Mouse (Mus musculus): ENCODE data around the gene Borcs6. TPM values are rescaled to one million over a fixed set of nuclear protein-coding genes. Genes with fewer than 3 reads are reported as not detected.

Borcs6 gene
- polyA plus RNA-seq, 1 experiment from 2014 or later, result 8.0 TPM

DNA sequence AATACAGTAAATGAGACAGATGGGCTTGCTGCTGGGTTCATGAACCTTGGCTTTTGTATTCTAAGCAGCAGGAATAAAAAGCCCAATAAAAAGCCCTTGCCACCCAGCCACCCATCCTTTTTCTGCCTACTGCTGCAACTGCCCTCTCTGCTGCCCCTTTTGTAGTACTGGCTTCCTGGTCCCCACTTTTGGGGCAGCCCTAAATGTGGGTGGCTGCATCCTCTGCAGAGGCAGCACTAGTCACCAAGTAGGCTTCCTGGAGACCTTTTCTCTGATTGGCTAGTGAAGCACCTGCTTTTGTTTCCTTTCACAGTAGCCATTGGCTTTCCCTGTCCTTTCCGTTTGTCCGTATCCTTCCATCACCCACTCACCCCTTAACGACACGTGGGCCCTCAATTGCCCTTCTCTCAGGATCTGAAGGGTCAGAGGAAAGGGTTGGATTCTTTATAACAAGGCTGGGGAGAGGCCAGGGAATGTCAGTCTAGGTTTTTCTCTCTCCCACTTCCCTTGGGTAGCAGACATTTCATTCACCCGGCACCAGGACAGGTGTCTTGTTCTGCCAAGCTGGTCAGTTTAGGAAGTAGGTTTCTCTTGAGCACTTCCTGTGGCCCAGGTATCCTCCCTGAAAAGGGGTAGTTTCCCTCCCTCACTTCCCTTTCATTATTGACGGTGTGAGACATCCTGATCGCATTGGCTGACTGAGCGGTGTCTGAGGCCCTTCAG is 38.7 kb downstream of the Borcs6 start:
- Histone ChIP-seq H3K4me3 (ENCODE audit: low read length) (peak overlapping the region; percentile 84), H3K27ac (ENCODE audit: low read length) (peak overlapping the region; percentile 99), H3K9ac (ENCODE audit: low read depth, low read length) (peak overlapping the region; percentile 89), H3K36me3 (ENCODE audit: control insufficient read depth, insufficient read depth, low read length) (peaks cover 15% of the 10 kb centered on the region), H3K27me3 (replicated peaks; ENCODE audit: control insufficient read depth, insufficient read depth, low read length) (no peaks in the 10 kb centered on the region), H3K9me3 (ENCODE audit: control insufficient read depth, low read length) (no peaks in the 10 kb centered on the region), H3K4me1 (ENCODE audit: control insufficient read depth, insufficient read depth, low read length) (peaks cover 33% of the 10 kb centered on the region), H3K4me2 (ENCODE audit: low read depth, low read length) (peak overlapping the region; percentile 90)
- 22% methylated on average over 8 of the region's 8 CpGs for WGBS
- no peak for ATAC-seq

DNA sequence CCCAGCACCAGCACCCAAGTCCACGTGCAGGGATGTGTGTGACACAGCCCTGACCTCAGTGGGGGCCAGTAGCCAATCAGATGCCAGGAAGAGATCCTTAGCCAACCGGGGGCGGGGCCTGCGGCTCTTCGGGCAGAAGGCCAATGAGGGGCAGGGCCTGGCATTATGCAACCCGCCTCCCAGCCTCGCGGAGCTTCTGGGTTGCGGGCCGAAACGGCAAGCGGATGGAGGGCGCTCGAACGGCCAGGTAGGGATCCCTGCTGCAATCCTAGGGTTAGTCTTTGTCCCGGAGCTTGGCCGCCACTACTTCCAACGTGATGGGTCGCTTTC is 39.2 kb downstream of the Borcs6 start:
- Histone ChIP-seq H3K4me3 (ENCODE audit: low read length) (peak overlapping the region; percentile 61), H3K4me1 (ENCODE audit: control insufficient read depth, insufficient read depth, low read length) (peaks cover 33% of the 10 kb centered on the region), H3K4me2 (ENCODE audit: low read depth, low read length) (peak overlapping the region; percentile 90), H3K27ac (ENCODE audit: low read length) (peak overlapping the region; percentile 99), H3K27me3 (replicated peaks; ENCODE audit: control insufficient read depth, insufficient read depth, low read length) (no peaks in the 10 kb centered on the region), H3K9me3 (ENCODE audit: control insufficient read depth, low read length) (no peaks in the 10 kb centered on the region), H3K9ac (ENCODE audit: low read depth, low read length) (peak overlapping the region; percentile 89), H3K36me3 (ENCODE audit: control insufficient read depth, insufficient read depth, low read length) (peaks cover 20% of the 10 kb centered on the region)
- peak; percentile 24 for ATAC-seq
- WGBS, result under 1% methylated on average over 19 of the region's 19 CpGs

DNA sequence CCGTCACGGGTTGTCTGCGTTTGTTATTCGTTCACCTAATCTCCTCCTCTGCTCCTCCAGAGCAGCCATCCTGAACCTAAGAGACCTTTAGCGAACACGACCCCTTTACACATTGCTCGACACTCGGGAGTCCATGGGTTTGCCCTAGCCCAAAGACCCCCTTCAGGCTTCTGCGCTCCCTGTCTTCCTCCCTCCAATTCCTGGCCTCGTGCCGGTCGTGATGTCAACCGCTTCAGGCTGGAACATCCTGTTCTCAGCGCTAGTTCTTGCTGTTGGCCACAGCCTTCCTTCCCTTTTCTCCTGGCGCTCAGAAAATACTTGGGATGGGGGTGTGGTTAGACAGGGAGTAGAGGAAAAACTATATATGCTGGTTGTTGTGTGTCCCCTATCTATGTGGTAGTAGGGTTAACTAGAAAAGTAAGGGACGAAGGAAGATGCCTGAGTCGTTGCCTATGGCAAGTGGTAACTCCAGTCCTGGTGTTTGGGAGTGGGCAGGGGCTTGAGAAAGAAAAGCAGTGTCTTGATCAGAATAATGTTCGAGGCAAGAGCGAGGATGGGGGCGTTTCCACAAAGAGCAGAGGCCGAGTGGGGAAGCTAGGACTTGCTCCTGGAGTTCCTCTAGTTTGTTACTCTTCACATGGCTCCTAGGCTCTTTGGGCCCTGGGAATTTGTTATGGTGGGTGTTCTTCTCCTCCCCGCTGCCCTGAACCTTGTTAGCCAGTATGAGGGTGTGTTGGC is 39.8 kb downstream of the Borcs6 start:
- Histone ChIP-seq H3K9ac (ENCODE audit: low read depth, low read length) (peak overlapping the region; percentile 89), H3K4me2 (ENCODE audit: low read depth, low read length) (peak overlapping the region; percentile 90), H3K27me3 (replicated peaks; ENCODE audit: control insufficient read depth, insufficient read depth, low read length) (no peaks in the 10 kb centered on the region), H3K4me1 (ENCODE audit: control insufficient read depth, insufficient read depth, low read length) (peaks cover 33% of the 10 kb centered on the region), H3K9me3 (ENCODE audit: control insufficient read depth, low read length) (no peaks in the 10 kb centered on the region), H3K27ac (ENCODE audit: low read length) (peak overlapping the region; percentile 99), H3K36me3 (ENCODE audit: control insufficient read depth, insufficient read depth, low read length) (peaks cover 25% of the 10 kb centered on the region), H3K4me3 (ENCODE audit: low read length) (peak overlapping the region; percentile 61)
- no peak for ATAC-seq
- under 1% methylated on average over 22 of the region's 22 CpGs for WGBS

DNA sequence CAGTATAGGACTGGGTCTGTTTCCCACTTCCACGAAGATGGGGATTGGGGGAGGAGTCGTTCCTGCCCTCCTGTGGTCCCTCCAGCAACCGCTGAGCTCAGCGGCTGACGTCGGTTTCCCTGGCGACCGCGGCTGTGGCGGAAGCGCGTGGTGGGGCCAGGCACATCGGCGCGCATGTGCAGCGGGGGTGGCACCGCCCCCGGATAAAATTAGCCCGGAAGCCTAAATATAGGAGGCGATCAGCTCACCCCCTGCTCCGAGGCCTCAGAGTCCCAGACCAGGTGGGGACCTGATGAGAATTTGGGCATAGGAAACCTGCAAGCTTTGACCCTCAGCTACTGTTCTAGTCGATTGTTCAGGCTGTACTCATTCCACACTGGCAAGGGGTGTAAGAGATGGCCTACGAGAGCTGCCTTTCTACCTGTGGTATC is 40.4 kb downstream of the Borcs6 start:
- Histone ChIP-seq H3K4me2 (ENCODE audit: low read depth, low read length) (peak overlapping the region; percentile 90), H3K27ac (ENCODE audit: low read length) (peak overlapping the region; percentile 99), H3K9me3 (ENCODE audit: control insufficient read depth, low read length) (no peaks in the 10 kb centered on the region), H3K4me1 (ENCODE audit: control insufficient read depth, insufficient read depth, low read length) (peaks cover 33% of the 10 kb centered on the region), H3K36me3 (ENCODE audit: control insufficient read depth, insufficient read depth, low read length) (peaks cover 30% of the 10 kb centered on the region), H3K27me3 (replicated peaks; ENCODE audit: control insufficient read depth, insufficient read depth, low read length) (no peaks in the 10 kb centered on the region), H3K4me3 (ENCODE audit: low read length) (peak overlapping the region; percentile 61), H3K9ac (ENCODE audit: low read depth, low read length) (peak overlapping the region; percentile 89)
- under 1% methylated on average over 23 of the region's 23 CpGs for WGBS
- ATAC-seq, result peak; percentile 7

DNA sequence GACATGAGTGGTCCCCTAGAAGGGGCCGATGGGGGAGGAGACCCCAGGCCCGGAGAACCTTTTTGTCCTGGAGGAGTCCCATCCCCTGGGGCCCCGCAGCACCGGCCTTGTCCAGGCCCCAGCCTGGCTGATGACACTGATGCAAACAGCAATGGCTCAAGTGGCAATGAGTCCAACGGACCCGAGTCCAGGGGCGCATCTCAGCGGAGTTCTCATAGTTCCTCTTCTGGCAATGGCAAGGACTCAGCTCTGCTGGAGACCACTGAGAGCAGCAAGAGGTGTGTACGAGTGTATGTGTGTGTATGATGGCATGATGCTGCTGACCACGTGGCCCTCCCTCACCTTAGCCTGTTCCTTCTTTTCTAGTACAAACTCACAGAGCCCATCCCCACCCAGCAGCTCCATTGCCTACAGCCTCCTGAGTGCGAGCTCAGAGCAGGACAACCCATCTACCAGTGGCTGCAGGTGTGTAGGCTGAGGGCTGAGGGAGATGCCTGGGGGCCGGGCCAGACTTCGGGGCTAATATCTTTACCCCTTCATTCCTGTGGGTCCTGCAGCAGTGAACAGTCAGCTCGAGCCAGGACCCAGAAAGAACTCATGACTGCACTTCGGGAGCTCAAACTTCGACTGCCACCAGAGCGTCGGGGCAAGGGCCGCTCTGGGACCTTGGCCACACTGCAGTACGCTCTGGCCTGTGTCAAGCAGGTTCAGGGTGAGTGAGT is 41.3 kb downstream of the Borcs6 start:
- Histone ChIP-seq H3K36me3 (ENCODE audit: control insufficient read depth, insufficient read depth, low read length) (peaks cover 39% of the 10 kb centered on the region), H3K9me3 (ENCODE audit: control insufficient read depth, low read length) (no peaks in the 10 kb centered on the region), H3K9ac (ENCODE audit: low read depth, low read length) (peak overlapping the region; percentile 89), H3K4me1 (ENCODE audit: control insufficient read depth, insufficient read depth, low read length) (peaks cover 33% of the 10 kb centered on the region), H3K27ac (ENCODE audit: low read length) (0 out of 2 replicates have a peak overlapping the region, but pooled peaks have one; percentile 99), H3K4me2 (ENCODE audit: low read depth, low read length) (peak overlapping the region; percentile 90), H3K27me3 (replicated peaks; ENCODE audit: control insufficient read depth, insufficient read depth, low read length) (no peaks in the 10 kb centered on the region), H3K4me3 (ENCODE audit: low read length) (peak overlapping the region; percentile 61; the same call in 1 of the 2 replicates)
- 92% methylated on average over 20 of the region's 20 CpGs for WGBS
- no peak for ATAC-seq

DNA sequence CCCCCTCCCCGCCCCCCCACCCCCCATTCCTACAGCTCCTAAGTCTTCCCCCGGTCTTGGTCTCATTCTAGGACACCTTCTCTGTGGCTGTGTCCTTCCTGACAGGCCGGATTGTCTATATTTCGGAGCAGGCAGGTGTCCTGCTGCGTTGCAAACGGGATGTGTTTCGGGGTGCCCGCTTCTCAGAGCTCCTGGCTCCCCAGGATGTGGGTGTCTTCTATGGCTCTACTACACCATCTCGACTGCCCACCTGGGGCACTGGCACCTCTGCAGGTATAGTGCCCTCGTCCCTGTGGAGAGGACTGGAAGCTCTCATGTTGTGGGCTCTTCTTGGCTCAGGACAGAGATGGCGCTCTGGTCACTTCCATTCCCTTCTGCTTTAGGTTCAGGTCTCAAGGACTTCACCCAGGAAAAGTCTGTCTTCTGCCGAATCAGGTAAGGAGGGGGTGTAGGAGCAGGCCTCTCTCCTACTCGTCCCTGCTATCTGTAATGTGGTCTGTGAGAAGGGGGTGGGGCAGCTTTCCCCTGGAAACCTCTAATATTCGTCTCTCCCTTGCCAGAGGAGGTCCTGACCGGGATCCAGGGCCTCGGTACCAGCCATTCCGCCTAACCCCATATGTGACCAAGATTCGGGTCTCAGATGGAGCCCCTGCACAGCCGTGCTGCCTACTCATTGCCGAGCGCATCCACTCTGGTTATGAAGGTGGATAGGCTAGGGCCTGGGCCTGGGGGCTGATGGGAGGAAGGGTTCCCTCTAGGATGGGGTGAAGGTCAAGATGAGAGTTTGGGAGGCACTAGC is 42.3 kb downstream of the Borcs6 start:
- no peak overlapping the region for H3K4me2 ChIP-seq (ENCODE audit: low read depth, low read length)
- no peak for ATAC-seq
- no peaks in the 10 kb centered on the region for H3K9me3 ChIP-seq (ENCODE audit: control insufficient read depth, low read length)
- no peak overlapping the region for H3K4me3 ChIP-seq (ENCODE audit: low read length)
- H3K27ac ChIP-seq (ENCODE audit: low read length), result no peak overlapping the region
- no peaks in the 10 kb centered on the region for H3K27me3 ChIP-seq (replicated peaks; ENCODE audit: control insufficient read depth, insufficient read depth, low read length)
- 89% methylated on average over 21 of the region's 21 CpGs for WGBS
- H3K9ac ChIP-seq (ENCODE audit: low read depth, low read length), result no peak overlapping the region
- peaks cover 48% of the 10 kb centered on the region for H3K36me3 ChIP-seq (ENCODE audit: control insufficient read depth, insufficient read depth, low read length)
- H3K4me1 ChIP-seq (ENCODE audit: control insufficient read depth, insufficient read depth, low read length), result peaks cover 33% of the 10 kb centered on the region

DNA sequence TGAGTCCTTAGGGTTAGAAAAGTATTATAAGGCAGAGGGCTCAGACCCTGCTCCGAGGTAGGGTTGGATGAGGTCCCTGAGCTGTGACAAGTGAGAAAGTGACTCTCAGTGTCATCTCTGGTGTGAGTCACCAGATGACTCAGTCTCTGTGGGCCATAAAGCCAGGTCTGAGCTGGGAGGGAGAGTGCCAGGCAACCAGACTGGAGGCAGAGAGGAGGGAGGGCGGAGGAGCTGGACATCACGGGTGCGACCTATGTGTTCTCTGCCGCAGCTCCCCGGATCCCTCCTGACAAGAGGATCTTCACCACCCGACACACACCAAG is 42.8 kb downstream of the Borcs6 start:
- H3K4me3 ChIP-seq (ENCODE audit: low read length), result no peak overlapping the region
- peaks cover 29% of the 10 kb centered on the region for H3K4me1 ChIP-seq (ENCODE audit: control insufficient read depth, insufficient read depth, low read length)
- peaks cover 50% of the 10 kb centered on the region for H3K36me3 ChIP-seq (ENCODE audit: control insufficient read depth, insufficient read depth, low read length)
- WGBS, result 91% methylated on average over 7 of the region's 7 CpGs
- ATAC-seq, result no peak
- H3K27me3 ChIP-seq (replicated peaks; ENCODE audit: control insufficient read depth, insufficient read depth, low read length), result no peaks in the 10 kb centered on the region
- H3K9me3 ChIP-seq (ENCODE audit: control insufficient read depth, low read length), result no peaks in the 10 kb centered on the region
- H3K27ac ChIP-seq (ENCODE audit: low read length), result no peak overlapping the region
- no peak overlapping the region for H3K9ac ChIP-seq (ENCODE audit: low read depth, low read length)
- no peak overlapping the region for H3K4me2 ChIP-seq (ENCODE audit: low read depth, low read length)

DNA sequence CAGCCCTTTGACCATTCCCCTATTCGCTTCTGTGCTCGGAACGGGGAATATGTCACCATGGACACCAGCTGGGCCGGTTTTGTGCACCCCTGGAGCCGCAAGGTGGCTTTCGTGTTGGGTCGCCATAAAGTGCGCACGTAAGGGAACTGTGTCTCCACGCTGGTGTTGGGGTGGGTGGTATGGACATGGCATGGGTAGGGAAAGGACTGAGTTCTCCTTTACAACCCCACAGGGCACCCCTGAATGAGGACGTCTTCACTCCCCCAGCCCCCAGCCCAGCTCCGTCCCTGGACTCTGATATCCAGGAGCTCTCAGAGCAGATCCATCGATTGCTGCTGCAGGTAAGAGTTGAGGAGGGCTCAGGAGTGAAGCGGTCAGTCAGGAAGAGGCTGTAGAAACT is 43.6 kb downstream of the Borcs6 start:
- Histone ChIP-seq H3K36me3 (ENCODE audit: control insufficient read depth, insufficient read depth, low read length) (peaks cover 56% of the 10 kb centered on the region), H3K4me1 (ENCODE audit: control insufficient read depth, insufficient read depth, low read length) (peaks cover 22% of the 10 kb centered on the region), H3K27me3 (replicated peaks; ENCODE audit: control insufficient read depth, insufficient read depth, low read length) (no peaks in the 10 kb centered on the region), H3K9ac (ENCODE audit: low read depth, low read length) (no peak overlapping the region), H3K27ac (ENCODE audit: low read length) (no peak overlapping the region), H3K4me3 (ENCODE audit: low read length) (no peak overlapping the region), H3K9me3 (ENCODE audit: control insufficient read depth, low read length) (no peaks in the 10 kb centered on the region), H3K4me2 (ENCODE audit: low read depth, low read length) (no peak overlapping the region)
- no peak for ATAC-seq
- 98% methylated on average over 14 of the region's 14 CpGs for WGBS

All from intestine, embryonic 16.5 days (tissue).